In the genomic region with DNA sequence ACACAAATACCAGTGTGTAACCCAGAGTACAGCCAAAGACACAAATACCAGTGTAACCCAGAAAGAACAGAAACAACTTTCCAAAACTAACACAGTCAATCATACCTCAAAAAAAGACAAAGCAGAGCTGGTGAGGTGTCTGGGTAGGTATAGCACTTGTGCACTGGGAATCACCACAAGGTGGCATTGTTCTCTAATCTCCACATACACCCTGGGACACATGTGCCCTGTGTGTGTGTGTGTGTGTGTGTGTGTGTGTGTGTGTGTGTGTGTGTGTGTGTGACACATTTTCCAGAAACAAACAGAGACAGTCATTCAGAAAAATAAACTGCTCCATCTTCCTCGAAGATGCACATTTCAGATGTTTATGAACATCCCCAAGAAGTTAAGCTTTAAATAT, we compare ENCODE assay signal across 8 mouse cellular contexts. TPM values are rescaled to one million over a fixed set of nuclear protein-coding genes. Genes with fewer than 3 reads are reported as not detected.
A peak's percentile ranks its signal among the peaks of the same experiment; 100 is the strongest.
DNase-seq lines count a peak whose midpoint lies in the region; ATAC-seq lines count a peak whose summit lies in the region.
"Had no signal": no experiment of that assay in that cellular context is flagged by ENCODE, and none has a peak within 500 bp of the region (broad histone marks: within the 10 kb centered on the region; RNA-seq: fewer than 3 reads in every experiment).

No protein-coding gene starts in this region.

- ATAC-seq in midbrain, embryonic 11.5 days (ENCODE audit: low FRiP score) = peak; percentile 81
- no peak for ATAC-seq in midbrain, embryonic 15.5 days (replicated peaks)

- H3K27ac ChIP-seq in midbrain, embryonic 11.5 days (ENCODE audit: low read depth, low read length) = no peak overlapping the region
- no peak overlapping the region for H3K27ac ChIP-seq in midbrain, embryonic 15.5 days

- H3K4me3 ChIP-seq in midbrain, embryonic 11.5 days (ENCODE audit: low read depth, low read length) = no peak overlapping the region
- no peak overlapping the region for H3K4me3 ChIP-seq in midbrain, embryonic 15.5 days

- no peaks in the 10 kb centered on the region for H3K36me3 ChIP-seq in midbrain, embryonic 11.5 days (ENCODE audit: control insufficient read depth, insufficient read depth, low read length)
- H3K36me3 ChIP-seq in midbrain, embryonic 15.5 days (replicated peaks) = no peaks in the 10 kb centered on the region

- H3K4me2 ChIP-seq in midbrain, embryonic 11.5 days = no peak overlapping the region
- no peak overlapping the region for H3K4me2 ChIP-seq in midbrain, embryonic 15.5 days

- 90% methylated on average over 1 of the region's 1 CpGs for WGBS in midbrain, embryonic 11.5 days
- 88% methylated on average over 1 of the region's 1 CpGs for WGBS in midbrain, embryonic 15.5 days

- H3K4me1 ChIP-seq in midbrain, embryonic 11.5 days (ENCODE audit: control insufficient read depth, insufficient read depth, low read length) = no peaks in the 10 kb centered on the region
- no peaks in the 10 kb centered on the region for H3K4me1 ChIP-seq in midbrain, embryonic 15.5 days

- DNase-seq in midbrain, embryonic 11.5 days (ENCODE audit: low spot score, missing footprints) = no peak
- peak; percentile 39 for DNase-seq in R1 (ENCODE audit: low read depth, low spot score)
- DNase-seq in induced T-regulatory cell, adult 2 months (ENCODE audit: low read depth) = peak; percentile 82
- peak; percentile 58 to 77 for DNase-seq in thymus, postnatal 10 days (ENCODE audit: low spot score in 2 of 2)
- DNase-seq in heart, adult 8-10 months (ENCODE audit: low spot score) = no peak
- DNase-seq in heart, adult 9 months (ENCODE audit: low spot score in 2 of 2) = no peak

- H3K9ac ChIP-seq in midbrain, embryonic 11.5 days (ENCODE audit: low read length) = no peak overlapping the region
- no peak overlapping the region for H3K9ac ChIP-seq in midbrain, embryonic 15.5 days

- no peaks in the 10 kb centered on the region for H3K9me3 ChIP-seq in midbrain, embryonic 11.5 days (ENCODE audit: control insufficient read depth, low read length)
- H3K9me3 ChIP-seq in midbrain, embryonic 15.5 days = no peaks in the 10 kb centered on the region

- H3K27me3 ChIP-seq in midbrain, embryonic 11.5 days (ENCODE audit: control insufficient read depth, insufficient read depth, low read length) = no peaks in the 10 kb centered on the region
- no peaks in the 10 kb centered on the region for H3K27me3 ChIP-seq in midbrain, embryonic 15.5 days (replicated peaks)

RNA-seq across cellular contexts. Expression of gene Tespa1, which starts 9.1 kb away (rescaled TPM):
- 0.17 and 0.36 TPM in 2 replicates for polyA plus RNA-seq in midbrain, embryonic 11.5 days (2014; fragmentation: Nextera tagmentation; extraction: Ambion mirVana)
- polyA plus RNA-seq in midbrain, embryonic 15.5 days (2015; fragmentation: Nextera tagmentation; extraction: Ambion mirVana) = 0.18 TPM in 1 of 2 replicates, not detected in the other
- under 1 TPM in 3 of 4 experiments, not detected in 1; 0.26 to 0.47 (median 0.37) TPM for total RNA-seq in heart, adult 8-10 months (2022)

RNA-seq across cellular contexts. Expression of gene Neurod4, which starts 33.5 kb away (rescaled TPM):
- 26.0 and 27.5 TPM in 2 replicates for polyA plus RNA-seq in midbrain, embryonic 11.5 days (2014; fragmentation: Nextera tagmentation; extraction: Ambion mirVana)
- polyA plus RNA-seq in midbrain, embryonic 15.5 days (2015; fragmentation: Nextera tagmentation; extraction: Ambion mirVana) = 1.9 and 2.8 TPM in 2 replicates
- not detected for total RNA-seq in heart, adult 8-10 months (2022)
- polyA plus RNA-seq: small intestine, adult 2 months had no signal

Comparison
In these comparisons a context has a peak if more than half of its experiments do, and no peak if none do; other contexts are left out.
1. DNase-seq: peak in R1 (single experiment), induced T-regulatory cell, adult 2 months (single experiment) and thymus, postnatal 10 days (2 of 2); none in midbrain, embryonic 11.5 days (single experiment), heart, adult 8-10 months (single experiment) and heart, adult 9 months (0 of 2).